Mouse (Mus musculus): ENCODE results near the gene Olfr1375. TPM values are rescaled to one million over a fixed set of nuclear protein-coding genes. Genes with fewer than 3 reads are reported as not detected.
"Not testable (repeated sequence)": the region's sequence is repeated elsewhere in the genome, so short reads cannot be mapped to it uniquely, and the experiment has no call there.

Olfr1375 gene
- polyA plus RNA-seq, 1 experiment from 2014 or later, result not detected

DNA sequence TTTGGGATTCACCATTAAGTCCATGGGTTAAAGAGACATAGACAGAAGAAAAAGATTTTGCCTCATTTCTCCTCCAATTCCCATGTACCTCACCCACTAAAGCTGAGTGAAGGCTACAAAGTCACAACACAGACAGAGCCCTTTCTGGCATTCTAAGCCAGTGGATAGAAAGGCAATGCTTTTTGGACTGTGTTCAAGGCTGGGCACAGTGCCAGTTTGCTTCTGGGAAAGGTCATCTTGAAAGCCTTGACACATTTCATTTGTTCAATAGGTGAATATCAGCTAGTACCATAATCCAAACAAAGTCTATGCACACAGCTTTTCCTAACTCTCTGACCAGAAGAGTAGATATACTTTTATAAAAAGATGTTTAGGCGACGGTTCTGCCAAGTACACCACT is 12.0 kb upstream of the Olfr1375 start:
- no peak overlapping the region for H3K9ac ChIP-seq (ENCODE audit: low read length)
- H3K4me2 ChIP-seq (ENCODE audit: low read depth, low read length), result no peak overlapping the region
- no peaks in the 10 kb centered on the region for H3K27me3 ChIP-seq (ENCODE audit: control insufficient read depth, insufficient read depth, low read length)
- no peak overlapping the region for H3K4me3 ChIP-seq (replicated peaks; ENCODE audit: low read length)
- H3K9me3 ChIP-seq (replicated peaks; ENCODE audit: control insufficient read depth, low read length), result no peaks in the 10 kb centered on the region; the same call in 1 of the 2 replicates
- H3K4me1 ChIP-seq (ENCODE audit: control insufficient read depth, insufficient read depth, low read length), result no peaks in the 10 kb centered on the region
- WGBS, result 47% methylated on average over 2 of the region's 2 CpGs
- ATAC-seq (ENCODE audit: insufficient read depth, low FRiP score), result no peak
- no peak overlapping the region for H3K27ac ChIP-seq (ENCODE audit: low read length)
- no peaks in the 10 kb centered on the region for H3K36me3 ChIP-seq (ENCODE audit: control insufficient read depth, insufficient read depth, low read length)

- H3K27ac ChIP-seq (ENCODE audit: low read length); H3K9ac ChIP-seq (ENCODE audit: low read length); H3K27me3 ChIP-seq (ENCODE audit: control insufficient read depth, insufficient read depth, low read length); H3K9me3 ChIP-seq (replicated peaks; ENCODE audit: control insufficient read depth, low read length); ATAC-seq (ENCODE audit: insufficient read depth, low FRiP score); H3K36me3 ChIP-seq (ENCODE audit: control insufficient read depth, insufficient read depth, low read length); H3K4me1 ChIP-seq (ENCODE audit: control insufficient read depth, insufficient read depth, low read length); H3K4me2 ChIP-seq (ENCODE audit: low read depth, low read length); H3K4me3 ChIP-seq (replicated peaks; ENCODE audit: low read length): not testable (repeated sequence)
- WGBS, result 50% methylated on average over 3 of the region's 3 CpGs
Measured at GRCm38 (mm10) chr11:51044776-51045175, 3.1 kb upstream of the Olfr1375 start.

- no peaks in the 10 kb centered on the region for H3K36me3 ChIP-seq (ENCODE audit: control insufficient read depth, insufficient read depth, low read length)
- H3K9ac ChIP-seq (ENCODE audit: low read length), result no peak overlapping the region
- no peaks in the 10 kb centered on the region for H3K9me3 ChIP-seq (replicated peaks; ENCODE audit: control insufficient read depth, low read length)
- H3K4me2 ChIP-seq (ENCODE audit: low read depth, low read length), result no peak overlapping the region
- H3K4me1 ChIP-seq (ENCODE audit: control insufficient read depth, insufficient read depth, low read length), result no peaks in the 10 kb centered on the region
- no peak overlapping the region for H3K4me3 ChIP-seq (replicated peaks; ENCODE audit: low read length)
- no peaks in the 10 kb centered on the region for H3K27me3 ChIP-seq (ENCODE audit: control insufficient read depth, insufficient read depth, low read length)
- no peak overlapping the region for H3K27ac ChIP-seq (ENCODE audit: low read length)
- ATAC-seq (ENCODE audit: insufficient read depth, low FRiP score), result no peak
- WGBS, result 60% methylated on average over 2 of the region's 2 CpGs
Measured at GRCm38 (mm10) chr11:51051678-51052077, 3.8 kb downstream of the Olfr1375 start.

DNA sequence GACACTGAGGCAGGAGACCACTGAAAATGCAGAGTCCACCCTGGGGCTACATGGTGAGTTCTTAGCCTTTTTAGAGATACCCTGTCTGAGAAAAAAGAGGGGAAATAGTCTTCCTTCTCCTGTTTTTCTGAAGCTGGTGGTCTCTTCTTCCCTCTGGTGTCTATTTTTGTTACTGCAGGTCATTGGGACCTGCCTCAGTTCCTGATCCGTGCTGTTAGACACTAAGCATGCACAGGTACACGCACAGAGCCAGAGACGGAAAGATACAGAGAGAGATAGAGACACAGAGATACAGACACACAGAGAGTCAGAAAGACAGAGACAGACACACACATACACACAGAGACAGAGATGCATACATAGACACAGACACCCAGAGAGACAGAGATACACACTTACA is 5.3 kb downstream of the Olfr1375 start:
- 31% methylated on average over 3 of the region's 3 CpGs for WGBS
- H3K9ac ChIP-seq (ENCODE audit: low read length), result no peak overlapping the region
- no peak overlapping the region for H3K27ac ChIP-seq (ENCODE audit: low read length)
- H3K36me3 ChIP-seq (ENCODE audit: control insufficient read depth, insufficient read depth, low read length), result no peaks in the 10 kb centered on the region
- ATAC-seq (ENCODE audit: insufficient read depth, low FRiP score), result no peak
- H3K4me2 ChIP-seq (ENCODE audit: low read depth, low read length), result no peak overlapping the region
- H3K27me3 ChIP-seq (ENCODE audit: control insufficient read depth, insufficient read depth, low read length), result no peaks in the 10 kb centered on the region
- H3K9me3 ChIP-seq (replicated peaks; ENCODE audit: control insufficient read depth, low read length), result no peaks in the 10 kb centered on the region
- H3K4me3 ChIP-seq (replicated peaks; ENCODE audit: low read length), result no peak overlapping the region
- H3K4me1 ChIP-seq (ENCODE audit: control insufficient read depth, insufficient read depth, low read length), result no peaks in the 10 kb centered on the region

- Histone ChIP-seq H3K4me2 (ENCODE audit: low read depth, low read length) (peak within 1 kb of the TSS; percentile 90), H3K27me3 (ENCODE audit: control insufficient read depth, insufficient read depth, low read length) (no peaks in the 10 kb centered on the region), H3K36me3 (ENCODE audit: control insufficient read depth, insufficient read depth, low read length) (no peaks in the 10 kb centered on the region; the same call in 1 of the 2 replicates), H3K9ac (ENCODE audit: low read length) (peak within 1 kb of the TSS; percentile 94), H3K4me3 (replicated peaks; ENCODE audit: low read length) (peak within 1 kb of the TSS; percentile 89), H3K27ac (ENCODE audit: low read length) (peak within 1 kb of the TSS; percentile 52; the same call in 1 of the 2 replicates), H3K4me1 (ENCODE audit: control insufficient read depth, insufficient read depth, low read length) (peaks cover 7% of the 10 kb centered on the region), H3K9me3 (replicated peaks; ENCODE audit: control insufficient read depth, low read length) (no peaks in the 10 kb centered on the region)
- under 1% methylated on average over 32 of the region's 32 CpGs for WGBS
- peak; percentile 87 for ATAC-seq (ENCODE audit: insufficient read depth, low FRiP score)
Measured at GRCm38 (mm10) chr11:51059151-51059571, 11.3 kb downstream of the Olfr1375 start, which contains the start of gene Zfp354a. Gene Zfp354a (plus strand): TSS chr11:51059257.

GRCm38 (mm10) chr11:51059640-51060039 is 11.7 kb downstream of the Olfr1375 start:
- 14% methylated on average over 14 of the region's 14 CpGs for WGBS
- Histone ChIP-seq H3K27ac (ENCODE audit: low read length) (no peak overlapping the region), H3K4me3 (replicated peaks; ENCODE audit: low read length) (peak overlapping the region; percentile 89), H3K36me3 (ENCODE audit: control insufficient read depth, insufficient read depth, low read length) (no peaks in the 10 kb centered on the region; the same call in 1 of the 2 replicates), H3K4me2 (ENCODE audit: low read depth, low read length) (peak overlapping the region; percentile 90), H3K9ac (ENCODE audit: low read length) (peak overlapping the region; percentile 94), H3K9me3 (replicated peaks; ENCODE audit: control insufficient read depth, low read length) (no peaks in the 10 kb centered on the region), H3K27me3 (ENCODE audit: control insufficient read depth, insufficient read depth, low read length) (no peaks in the 10 kb centered on the region), H3K4me1 (ENCODE audit: control insufficient read depth, insufficient read depth, low read length) (peaks cover 7% of the 10 kb centered on the region)
- ATAC-seq (ENCODE audit: insufficient read depth, low FRiP score), result 0 out of 2 replicates have a peak, but pooled peaks have one; percentile 23

DNA sequence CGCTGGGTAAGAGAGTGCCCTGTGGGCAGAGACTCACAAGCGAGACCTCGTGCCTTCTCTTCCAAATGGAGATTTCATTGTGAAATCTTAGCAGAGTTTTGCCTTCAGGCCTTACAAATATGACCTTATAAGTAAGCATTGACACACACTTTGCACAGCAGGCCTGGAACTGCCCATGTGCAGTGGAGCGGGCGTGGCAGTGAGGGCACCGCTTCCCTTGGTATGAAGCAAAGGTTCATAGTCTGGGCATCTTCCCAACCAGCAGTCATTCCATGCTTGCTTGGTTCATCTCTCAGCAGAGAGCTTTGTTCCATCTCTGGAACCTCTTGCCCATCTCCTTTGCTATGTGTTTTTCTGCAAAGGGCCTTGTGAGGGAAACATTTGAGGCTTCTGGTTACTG is 13.1 kb downstream of the Olfr1375 start:
- Histone ChIP-seq H3K4me3 (replicated peaks; ENCODE audit: low read length) (no peak overlapping the region), H3K36me3 (ENCODE audit: control insufficient read depth, insufficient read depth, low read length) (no peaks in the 10 kb centered on the region; the same call in 1 of the 2 replicates), H3K4me1 (ENCODE audit: control insufficient read depth, insufficient read depth, low read length) (peaks cover 7% of the 10 kb centered on the region), H3K27me3 (ENCODE audit: control insufficient read depth, insufficient read depth, low read length) (no peaks in the 10 kb centered on the region), H3K9me3 (replicated peaks; ENCODE audit: control insufficient read depth, low read length) (no peaks in the 10 kb centered on the region), H3K4me2 (ENCODE audit: low read depth, low read length) (no peak overlapping the region), H3K9ac (ENCODE audit: low read length) (no peak overlapping the region), H3K27ac (ENCODE audit: low read length) (no peak overlapping the region)
- ATAC-seq (ENCODE audit: insufficient read depth, low FRiP score), result no peak
- 89% methylated on average over 6 of the region's 6 CpGs for WGBS

- Histone ChIP-seq H3K27me3 (ENCODE audit: control insufficient read depth, insufficient read depth, low read length) (no peaks in the 10 kb centered on the region), H3K36me3 (ENCODE audit: control insufficient read depth, insufficient read depth, low read length) (no peaks in the 10 kb centered on the region; the same call in 1 of the 2 replicates), H3K27ac (ENCODE audit: low read length) (no peak overlapping the region), H3K4me1 (ENCODE audit: control insufficient read depth, insufficient read depth, low read length) (peaks cover 7% of the 10 kb centered on the region), H3K9me3 (replicated peaks; ENCODE audit: control insufficient read depth, low read length) (no peaks in the 10 kb centered on the region), H3K4me3 (replicated peaks; ENCODE audit: low read length) (no peak overlapping the region), H3K4me2 (ENCODE audit: low read depth, low read length) (no peak overlapping the region), H3K9ac (ENCODE audit: low read length) (no peak overlapping the region)
- 58% methylated on average over 7 of the region's 7 CpGs for WGBS
- no peak for ATAC-seq (ENCODE audit: insufficient read depth, low FRiP score)
Measured at GRCm38 (mm10) chr11:51063276-51063675, 15.4 kb downstream of the Olfr1375 start.

DNA sequence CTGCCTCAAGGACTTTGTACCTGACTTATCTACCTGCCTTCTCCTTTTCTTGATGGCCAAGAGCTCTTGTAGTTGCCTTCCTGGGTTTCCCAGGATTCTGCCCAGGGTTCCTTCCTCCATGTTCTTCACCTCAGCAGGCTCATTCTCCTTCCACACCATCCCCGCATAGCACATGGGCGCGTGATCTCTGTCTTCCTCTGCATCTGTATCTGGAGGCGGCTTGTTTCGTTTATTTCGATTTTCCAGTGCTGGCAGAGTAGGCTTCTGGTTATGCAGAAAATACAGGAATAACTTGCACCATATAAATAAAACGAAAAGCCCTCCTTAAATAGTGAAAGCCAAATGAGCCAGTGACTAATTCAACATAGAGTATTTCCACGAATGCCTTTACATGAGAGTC is 15.9 kb downstream of the Olfr1375 start:
- Histone ChIP-seq H3K4me2 (ENCODE audit: low read depth, low read length) (no peak overlapping the region), H3K36me3 (ENCODE audit: control insufficient read depth, insufficient read depth, low read length) (peaks cover 3% of the 10 kb centered on the region), H3K4me3 (replicated peaks; ENCODE audit: low read length) (no peak overlapping the region), H3K4me1 (ENCODE audit: control insufficient read depth, insufficient read depth, low read length) (peaks cover 7% of the 10 kb centered on the region), H3K9me3 (replicated peaks; ENCODE audit: control insufficient read depth, low read length) (no peaks in the 10 kb centered on the region), H3K27ac (ENCODE audit: low read length) (no peak overlapping the region), H3K27me3 (ENCODE audit: control insufficient read depth, insufficient read depth, low read length) (no peaks in the 10 kb centered on the region), H3K9ac (ENCODE audit: low read length) (no peak overlapping the region)
- no peak for ATAC-seq (ENCODE audit: insufficient read depth, low FRiP score)
- WGBS, result 93% methylated on average over 8 of the region's 8 CpGs
